Mouse (Mus musculus) intestine, embryonic 15.5 days (tissue): ENCODE measurements around the gene Nlrp4f. TPM values are rescaled to one million over a fixed set of nuclear protein-coding genes. Genes with fewer than 3 reads are reported as not detected.

ENCODE experiments used
- ATAC-seq: fragments of 200-750 bp; cut with Nextera tagmentation; 2 replicates; pipeline ENCODE4 v1.8.0; 2017; ENCODE audit warnings: moderate TSS enrichment, moderate library complexity
- H3K27ac ChIP-seq: fragments of 300-500 bp; sonication (generic); 2 replicates; pipeline ENCODE4 v1.5.1; 2015; ENCODE audit warnings: mild to moderate bottlenecking, inconsistent platforms
- H3K27me3 ChIP-seq: fragments of 300-500 bp; sonication (generic); replicated peaks from 2 replicates; pipeline ENCODE4 v1.6.1; 2015; ENCODE audit warnings: inconsistent platforms
- H3K36me3 ChIP-seq: fragments of 300-500 bp; sonication (generic); 2 replicates; pipeline ENCODE4 v1.6.1; 2015; ENCODE audit warnings: inconsistent platforms
- H3K4me1 ChIP-seq: fragments of 300-500 bp; sonication (generic); replicated peaks from 2 replicates; pipeline ENCODE4 v1.6.1; 2015; ENCODE audit warnings: inconsistent platforms
- H3K4me2 ChIP-seq: fragments of 300-500 bp; sonication (generic); replicated peaks from 2 replicates; pipeline ENCODE4 v1.6.1; 2015; ENCODE audit warnings: mild to moderate bottlenecking, inconsistent platforms
- H3K4me3 ChIP-seq: fragments of 300-500 bp; sonication (generic); replicated peaks from 2 replicates; pipeline ENCODE4 v1.5.1; 2015; ENCODE audit warnings: inconsistent platforms
- H3K9ac ChIP-seq: fragments of 300-500 bp; sonication (generic); 2 replicates; pipeline ENCODE4 v1.6.1; 2015; ENCODE audit warnings: inconsistent platforms
- H3K9me3 ChIP-seq: fragments of 300-500 bp; sonication (generic); 2 replicates; pipeline ENCODE4 v1.6.1; 2016; ENCODE audit warnings: inconsistent platforms
- WGBS: fragments of 180-500 bp; shearing (Covaris S2); methylation state at CpG from one replicate; pipeline ENCODE4 v1.1.7; 2015; 5-methylcytosine and 5-hydroxymethylcytosine counted together
- polyA plus RNA-seq: library from polyadenylated mRNA; unstranded; fragments of >200 nt; fragmentation: Nextera tagmentation; extraction: Ambion mirVana; gene quantifications from 2 replicates; pipeline ENCODE4 v1.2.1, GENCODE M21; 2015

Nlrp4f gene
- polyA plus RNA-seq, 1 experiment from 2014 or later = 0.19 TPM

GRCm38 (mm10) chr13:65174102-65174501 is 31.7 kb downstream of the Nlrp4f start:
- H3K27me3 ChIP-seq = no peaks in the 10 kb centered on the region
- H3K36me3 ChIP-seq = no peaks in the 10 kb centered on the region
- H3K4me3 ChIP-seq = no peak overlapping the region
- ATAC-seq = no peak
- no peak overlapping the region for H3K4me2 ChIP-seq
- 0 out of 2 replicates have a peak, but pooled peaks cover 3% of the 10 kb centered on the region for H3K4me1 ChIP-seq
- H3K9ac ChIP-seq = no peak overlapping the region
- H3K9me3 ChIP-seq = no peaks in the 10 kb centered on the region
- 80% methylated on average over 3 of the region's 3 CpGs for WGBS
- no peak overlapping the region for H3K27ac ChIP-seq

GRCm38 (mm10) chr13:65149940-65150339 is 55.8 kb downstream of the Nlrp4f start, which contains the start of gene Olfr466:
Olfr466 (plus strand) TSS chr13:65150240.
- WGBS = 74% methylated on average over 1 of the region's 1 CpGs
- Histone ChIP-seq H3K4me3 (no peak within 1 kb of the TSS), H3K4me2 (no peak within 1 kb of the TSS), H3K36me3 (no peaks in the 10 kb centered on the region), H3K4me1 (no peaks in the 10 kb centered on the region), H3K9ac (no peak within 1 kb of the TSS), H3K27ac (no peak within 1 kb of the TSS), H3K27me3 (no peaks in the 10 kb centered on the region), H3K9me3 (no peaks in the 10 kb centered on the region)
- ATAC-seq = no peak

GRCm38 (mm10) chr13:65137789-65138188 is 68.0 kb downstream of the Nlrp4f start, which contains the start of gene Olfr465-ps1:
Olfr465-ps1 (plus strand) TSS chr13:65138089.
- no peaks in the 10 kb centered on the region for H3K27me3 ChIP-seq
- no peaks in the 10 kb centered on the region for H3K9me3 ChIP-seq
- 83% methylated on average over 4 of the region's 4 CpGs for WGBS
- H3K27ac ChIP-seq = no peak within 1 kb of the TSS
- ATAC-seq = no peak
- H3K36me3 ChIP-seq = no peaks in the 10 kb centered on the region
- H3K4me1 ChIP-seq = no peaks in the 10 kb centered on the region
- no peak within 1 kb of the TSS for H3K9ac ChIP-seq
- H3K4me2 ChIP-seq = no peak within 1 kb of the TSS
- no peak within 1 kb of the TSS for H3K4me3 ChIP-seq

Other genes with a start within 250 kb of the Nlrp4f start
- gene Spata31d1c, start 172.9 kb downstream of the Nlrp4f start, polyA plus RNA-seq = not detected in 2 replicates
- not detected in 2 replicates for gene Prss47, start 153.2 kb downstream of the Nlrp4f start, polyA plus RNA-seq
- gene Mfsd14b, start 93.0 kb downstream of the Nlrp4f start, polyA plus RNA-seq = 53.0 and 60.1 TPM in 2 replicates
- gene Olfr465-ps1, start 67.9 kb downstream of the Nlrp4f start, polyA plus RNA-seq = not detected in 2 replicates
- gene Olfr466, start 55.7 kb downstream of the Nlrp4f start, polyA plus RNA-seq = not detected in 2 replicates
- gene Gm10775, start 53.6 kb upstream of the Nlrp4f start, polyA plus RNA-seq = not detected in 2 replicates
- 8.1 and 9.4 TPM in 2 replicates for gene Zfp369, start 72.8 kb upstream of the Nlrp4f start, polyA plus RNA-seq